Mouse (Mus musculus): Measurements from ENCODE around the gene Gm26727. TPM values are rescaled to one million over a fixed set of nuclear protein-coding genes. Genes with fewer than 3 reads are reported as not detected.
A peak's percentile ranks its signal among the peaks of the same experiment; 100 is the strongest.
"Not testable (repeated sequence)": the region's sequence is repeated elsewhere in the genome, so short reads cannot be mapped to it uniquely, and the experiment has no call there.

Gm26727 gene
- polyA plus RNA-seq (2014; fragmentation: Nextera tagmentation; extraction: Ambion mirVana) = not detected in 2 replicates

DNA sequence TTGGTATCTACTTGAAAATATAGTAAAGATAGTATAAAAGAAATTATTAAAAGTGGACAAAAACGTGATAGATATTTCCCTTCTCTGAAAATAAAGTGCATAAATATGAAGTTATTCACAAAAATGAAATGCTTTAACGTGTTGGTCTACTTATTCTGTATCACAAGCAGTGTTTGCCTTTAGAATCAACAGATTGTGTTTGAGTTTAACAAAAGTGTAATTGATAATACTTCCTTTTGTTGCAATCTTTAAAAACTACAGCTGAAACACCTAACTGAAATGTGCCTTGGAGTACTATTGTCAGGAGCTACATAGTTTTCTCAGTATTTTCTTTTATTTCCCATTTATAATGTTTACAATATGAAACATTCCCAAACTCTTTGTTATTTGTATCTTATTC, at the start of gene Gm26727:
TSS of gene Gm26727 (minus strand) at position 101 of the 400 bp plus-strand sequence.
- 66% methylated on average over 2 of the region's 2 CpGs for WGBS
- no peaks in the 10 kb centered on the region for H3K36me3 ChIP-seq (ENCODE audit: control insufficient read depth, insufficient read depth, low read length)
- H3K9ac ChIP-seq (ENCODE audit: low read depth, low read length) = no peak within 1 kb of the TSS
- no peak within 1 kb of the TSS for H3K27ac ChIP-seq (ENCODE audit: low read depth, low read length)
- no peak within 1 kb of the TSS for H3K4me3 ChIP-seq (ENCODE audit: low read depth, low read length)
- no peak within 1 kb of the TSS for H3K4me2 ChIP-seq (replicated peaks; ENCODE audit: low read depth, low read length)
- H3K27me3 ChIP-seq (ENCODE audit: control insufficient read depth, insufficient read depth, low read length) = no peaks in the 10 kb centered on the region
- ATAC-seq (ENCODE audit: low FRiP score) (no peak), DNase-seq (ENCODE audit: low spot score) (no peak)
- no peaks in the 10 kb centered on the region for H3K9me3 ChIP-seq (ENCODE audit: control insufficient read depth, low read length)
- no peaks in the 10 kb centered on the region for H3K4me1 ChIP-seq (replicated peaks; ENCODE audit: control insufficient read depth, insufficient read depth, low read length)

DNA sequence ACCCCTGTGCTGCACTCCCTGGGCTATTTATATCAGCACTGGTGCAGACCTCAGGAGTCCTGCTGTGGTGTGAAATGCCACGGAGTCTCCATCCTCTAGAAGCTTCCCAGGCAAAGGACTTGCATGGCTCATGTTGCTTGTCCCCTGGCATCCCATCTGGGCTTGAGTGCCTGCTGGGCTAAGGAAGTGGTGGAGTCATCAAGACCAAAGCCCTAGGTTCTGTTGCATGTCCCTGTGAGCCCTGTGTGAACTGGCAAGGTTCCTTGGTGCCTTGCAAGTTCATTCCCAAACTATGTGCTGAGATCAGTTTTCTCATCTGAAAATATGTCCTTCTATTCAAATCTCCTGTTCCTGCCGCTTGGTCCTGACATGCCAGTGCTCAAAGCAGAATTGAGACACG, 48.1 kb upstream of the Gm26727 start:
- no peaks in the 10 kb centered on the region for H3K9me3 ChIP-seq (ENCODE audit: control insufficient read depth, low read length)
- H3K4me2 ChIP-seq (replicated peaks; ENCODE audit: low read depth, low read length) = no peak overlapping the region
- H3K36me3 ChIP-seq (ENCODE audit: control insufficient read depth, insufficient read depth, low read length) = no peaks in the 10 kb centered on the region
- DNase-seq (ENCODE audit: low spot score) (no peak), ATAC-seq (ENCODE audit: low FRiP score) (no peak)
- H3K27ac ChIP-seq (ENCODE audit: low read depth, low read length) = no peak overlapping the region
- H3K9ac ChIP-seq (ENCODE audit: low read depth, low read length) = no peak overlapping the region
- H3K4me1 ChIP-seq (replicated peaks; ENCODE audit: control insufficient read depth, insufficient read depth, low read length) = no peaks in the 10 kb centered on the region
- WGBS = 75% methylated on average over 3 of the region's 3 CpGs
- H3K4me3 ChIP-seq (ENCODE audit: low read depth, low read length) = no peak overlapping the region
- no peaks in the 10 kb centered on the region for H3K27me3 ChIP-seq (ENCODE audit: control insufficient read depth, insufficient read depth, low read length)

DNA sequence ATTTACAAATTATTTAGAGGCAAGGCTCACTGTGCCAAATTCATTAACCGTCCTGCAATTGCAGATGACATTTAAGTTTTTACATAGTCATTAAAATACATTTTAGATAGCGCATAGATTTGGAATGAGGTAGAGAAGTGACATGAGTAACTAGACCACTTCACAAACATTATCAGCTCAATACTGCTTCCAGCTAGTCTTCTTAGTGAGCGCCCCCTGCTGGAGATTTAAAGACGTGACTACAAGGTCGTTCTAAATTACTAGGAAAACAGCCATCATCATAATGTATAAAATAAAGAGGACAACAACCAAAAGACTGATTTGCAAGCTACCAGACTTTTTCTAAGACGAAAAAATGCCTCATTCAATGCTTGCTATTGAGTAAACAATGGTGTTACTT, 44.8 kb upstream of the Gm26727 start:
- H3K4me2 ChIP-seq (replicated peaks; ENCODE audit: low read depth, low read length) = no peak overlapping the region
- H3K36me3 ChIP-seq (ENCODE audit: control insufficient read depth, insufficient read depth, low read length) = no peaks in the 10 kb centered on the region
- 20% methylated on average over 6 of the region's 6 CpGs for WGBS
- H3K27ac ChIP-seq (ENCODE audit: low read depth, low read length) = no peak overlapping the region
- H3K9me3 ChIP-seq (ENCODE audit: control insufficient read depth, low read length) = no peaks in the 10 kb centered on the region
- H3K9ac ChIP-seq (ENCODE audit: low read depth, low read length) = no peak overlapping the region
- H3K27me3 ChIP-seq (ENCODE audit: control insufficient read depth, insufficient read depth, low read length) = no peaks in the 10 kb centered on the region
- no peaks in the 10 kb centered on the region for H3K4me1 ChIP-seq (replicated peaks; ENCODE audit: control insufficient read depth, insufficient read depth, low read length)
- H3K4me3 ChIP-seq (ENCODE audit: low read depth, low read length) = no peak overlapping the region
- DNase-seq (ENCODE audit: low spot score) = peak; percentile 79
- peak; percentile 51; the same call in 1 of the 2 replicates for ATAC-seq (ENCODE audit: low FRiP score)

DNA sequence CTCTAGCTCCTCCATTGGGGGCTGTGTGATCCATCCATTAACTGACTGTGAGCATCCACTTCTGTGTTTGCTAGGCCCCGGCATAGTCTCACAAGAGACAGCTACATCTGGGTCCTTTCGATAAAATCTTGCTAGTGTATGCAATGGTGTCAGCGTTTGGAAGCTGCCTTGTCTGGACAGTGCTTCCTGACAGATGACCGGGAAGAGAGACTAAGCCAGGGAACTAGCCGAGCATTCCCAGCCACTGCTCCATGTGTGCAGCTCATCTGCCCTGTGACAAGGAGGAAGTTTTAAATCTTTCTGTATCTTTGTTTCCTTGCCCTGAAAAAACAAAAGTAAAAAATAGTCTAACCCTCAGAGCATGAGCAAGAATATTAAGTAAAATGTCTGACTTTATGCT, 37.0 kb upstream of the Gm26727 start:
- ATAC-seq (ENCODE audit: low FRiP score) = not testable (repeated sequence)

DNA sequence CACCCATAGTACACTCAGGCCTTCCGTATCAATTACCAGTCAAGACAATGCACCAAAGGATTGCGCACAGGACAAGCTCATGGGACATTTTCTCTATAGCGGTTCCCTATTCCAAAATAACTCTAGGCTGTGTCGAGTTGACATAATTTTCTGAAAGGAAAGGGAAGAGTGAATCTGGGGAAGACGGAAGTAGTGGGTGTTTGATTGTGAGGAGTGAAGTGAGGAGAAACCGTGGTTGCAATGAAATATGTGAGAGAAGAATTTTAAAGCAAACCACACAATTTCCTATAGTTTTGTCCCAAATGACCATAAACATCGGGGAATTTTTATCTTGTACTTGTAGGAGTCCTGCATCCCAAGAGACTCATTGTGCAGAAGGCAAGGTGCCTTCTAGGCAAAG, 34.1 kb upstream of the Gm26727 start:
- Histone ChIP-seq H3K27me3 (ENCODE audit: control insufficient read depth, insufficient read depth, low read length) (no peaks in the 10 kb centered on the region), H3K4me2 (replicated peaks; ENCODE audit: low read depth, low read length) (no peak overlapping the region), H3K27ac (ENCODE audit: low read depth, low read length) (no peak overlapping the region), H3K36me3 (ENCODE audit: control insufficient read depth, insufficient read depth, low read length) (no peaks in the 10 kb centered on the region), H3K4me3 (ENCODE audit: low read depth, low read length) (no peak overlapping the region), H3K9ac (ENCODE audit: low read depth, low read length) (no peak overlapping the region), H3K9me3 (ENCODE audit: control insufficient read depth, low read length) (no peaks in the 10 kb centered on the region), H3K4me1 (replicated peaks; ENCODE audit: control insufficient read depth, insufficient read depth, low read length) (no peaks in the 10 kb centered on the region)
- DNase-seq (ENCODE audit: low spot score) (no peak), ATAC-seq (ENCODE audit: low FRiP score) (no peak)
- 93% methylated on average over 7 of the region's 7 CpGs for WGBS

More for the DNA sequence above, 37.0 kb upstream of the Gm26727 start:
- H3K4me2 ChIP-seq (replicated peaks; ENCODE audit: low read depth, low read length); DNase-seq (ENCODE audit: low spot score); H3K9ac ChIP-seq (ENCODE audit: low read depth, low read length); H3K27me3 ChIP-seq (ENCODE audit: control insufficient read depth, insufficient read depth, low read length); H3K27ac ChIP-seq (ENCODE audit: low read depth, low read length); H3K36me3 ChIP-seq (ENCODE audit: control insufficient read depth, insufficient read depth, low read length); H3K9me3 ChIP-seq (ENCODE audit: control insufficient read depth, low read length); H3K4me3 ChIP-seq (ENCODE audit: low read depth, low read length); H3K4me1 ChIP-seq (replicated peaks; ENCODE audit: control insufficient read depth, insufficient read depth, low read length): not testable (repeated sequence)
- 88% methylated on average over 5 of the region's 5 CpGs for WGBS

DNA sequence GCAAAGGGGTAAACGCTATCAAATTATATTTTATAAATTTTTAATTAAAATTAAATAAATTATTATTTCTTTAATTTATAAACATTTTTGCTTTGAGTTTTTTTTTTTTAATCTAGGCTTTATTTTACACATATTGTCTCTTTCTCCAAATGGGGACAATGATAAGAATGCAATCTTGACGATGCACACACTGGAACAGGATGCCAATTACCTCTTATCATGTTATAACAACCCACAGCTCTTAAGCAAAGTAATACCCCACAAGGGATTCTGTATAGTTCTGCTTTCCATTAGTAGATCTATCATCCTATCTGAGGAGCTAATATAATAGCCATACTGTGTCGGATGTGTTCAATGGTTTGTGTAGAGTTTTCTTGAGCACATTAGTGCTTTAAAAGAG, 27.9 kb upstream of the Gm26727 start:
- no peak for ATAC-seq (ENCODE audit: low FRiP score)
- Histone ChIP-seq H3K36me3 (ENCODE audit: control insufficient read depth, insufficient read depth, low read length) (no peaks in the 10 kb centered on the region), H3K4me3 (ENCODE audit: low read depth, low read length) (no peak overlapping the region), H3K27me3 (ENCODE audit: control insufficient read depth, insufficient read depth, low read length) (no peaks in the 10 kb centered on the region), H3K27ac (ENCODE audit: low read depth, low read length) (no peak overlapping the region), H3K9me3 (ENCODE audit: control insufficient read depth, low read length) (no peaks in the 10 kb centered on the region), H3K4me1 (replicated peaks; ENCODE audit: control insufficient read depth, insufficient read depth, low read length) (no peaks in the 10 kb centered on the region), H3K4me2 (replicated peaks; ENCODE audit: low read depth, low read length) (no peak overlapping the region), H3K9ac (ENCODE audit: low read depth, low read length) (no peak overlapping the region)
- WGBS = 81% methylated on average over 3 of the region's 3 CpGs
- no peak for DNase-seq (ENCODE audit: low spot score)

DNA sequence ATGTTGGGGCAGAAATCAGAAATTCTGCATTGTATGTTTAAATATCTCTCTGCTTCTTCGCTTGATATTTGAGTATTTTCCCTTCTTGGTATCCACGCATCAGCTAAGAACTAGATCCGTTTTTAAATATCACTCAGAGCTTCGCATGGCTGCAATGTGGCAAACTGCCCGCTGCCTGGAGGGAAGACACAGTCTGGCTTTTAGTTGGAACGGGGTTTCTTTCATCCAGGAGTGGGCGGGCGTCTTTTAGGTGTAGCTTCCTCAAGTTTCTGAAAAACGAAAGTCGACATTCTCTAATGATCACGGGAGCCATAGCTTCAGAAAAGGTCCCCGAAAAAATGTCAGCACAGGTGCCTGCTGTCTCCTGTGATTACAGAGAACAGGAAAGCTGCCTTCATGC, 14.2 kb upstream of the Gm26727 start:
- Histone ChIP-seq H3K27me3 (ENCODE audit: control insufficient read depth, insufficient read depth, low read length) (no peaks in the 10 kb centered on the region), H3K4me1 (replicated peaks; ENCODE audit: control insufficient read depth, insufficient read depth, low read length) (no peaks in the 10 kb centered on the region), H3K36me3 (ENCODE audit: control insufficient read depth, insufficient read depth, low read length) (no peaks in the 10 kb centered on the region), H3K4me2 (replicated peaks; ENCODE audit: low read depth, low read length) (no peak overlapping the region), H3K27ac (ENCODE audit: low read depth, low read length) (no peak overlapping the region), H3K9ac (ENCODE audit: low read depth, low read length) (no peak overlapping the region), H3K4me3 (ENCODE audit: low read depth, low read length) (no peak overlapping the region), H3K9me3 (ENCODE audit: control insufficient read depth, low read length) (no peaks in the 10 kb centered on the region)
- no peak for DNase-seq (ENCODE audit: low spot score)
- WGBS = 75% methylated on average over 12 of the region's 12 CpGs
- no peak for ATAC-seq (ENCODE audit: low FRiP score)

DNA sequence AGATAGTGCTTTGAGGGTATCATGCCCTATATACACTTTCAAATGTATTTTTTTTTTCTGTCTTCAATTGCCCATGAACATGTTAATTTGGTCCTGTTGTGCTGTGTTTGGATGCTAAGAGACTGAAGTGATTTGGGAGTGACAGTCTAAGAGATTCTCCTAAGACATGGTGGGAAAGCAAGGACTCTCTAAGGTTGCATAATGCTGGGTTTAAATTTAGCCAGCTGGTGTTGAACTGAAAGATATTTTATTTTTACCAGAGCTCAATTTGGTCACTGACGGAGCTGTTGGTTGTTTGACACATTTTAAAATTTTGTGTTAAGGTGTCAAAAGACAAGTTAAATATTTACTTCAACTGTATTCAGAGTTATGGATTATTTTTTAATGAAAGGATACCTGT, 13.8 kb upstream of the Gm26727 start:
- Histone ChIP-seq H3K36me3 (ENCODE audit: control insufficient read depth, insufficient read depth, low read length) (no peaks in the 10 kb centered on the region), H3K27ac (ENCODE audit: low read depth, low read length) (no peak overlapping the region), H3K4me2 (replicated peaks; ENCODE audit: low read depth, low read length) (no peak overlapping the region), H3K9me3 (ENCODE audit: control insufficient read depth, low read length) (no peaks in the 10 kb centered on the region), H3K4me3 (ENCODE audit: low read depth, low read length) (no peak overlapping the region), H3K9ac (ENCODE audit: low read depth, low read length) (no peak overlapping the region), H3K27me3 (ENCODE audit: control insufficient read depth, insufficient read depth, low read length) (no peaks in the 10 kb centered on the region), H3K4me1 (replicated peaks; ENCODE audit: control insufficient read depth, insufficient read depth, low read length) (no peaks in the 10 kb centered on the region)
- no peak for ATAC-seq (ENCODE audit: low FRiP score)
- no peak for DNase-seq (ENCODE audit: low spot score)
- WGBS = 93% methylated on average over 1 of the region's 1 CpGs

DNA sequence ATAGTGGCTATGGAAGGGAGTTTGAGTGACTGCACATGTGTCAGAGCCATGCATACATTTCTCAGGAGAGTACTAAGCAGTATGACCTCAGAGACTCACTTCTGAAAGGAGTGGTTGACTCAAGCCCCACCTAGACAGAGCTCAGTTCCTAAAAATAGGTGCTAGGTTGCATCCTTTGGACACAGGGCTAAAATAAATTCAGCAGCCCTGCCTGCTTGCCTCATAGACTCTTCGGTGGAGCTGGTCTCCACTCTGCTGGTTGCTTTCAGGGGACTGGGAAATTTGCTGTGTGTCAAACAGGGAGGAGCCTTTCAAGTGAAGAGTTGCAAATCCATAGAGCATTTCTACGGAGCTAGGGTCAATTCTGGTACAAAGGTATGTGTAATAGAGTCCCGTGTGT, 12.8 kb upstream of the Gm26727 start, which contains the start of gene Xirp2:
TSS of gene Xirp2 (plus strand) at position 223 of the 400 bp plus-strand sequence.
- Histone ChIP-seq H3K9ac (ENCODE audit: low read depth, low read length) (no peak within 1 kb of the TSS), H3K27me3 (ENCODE audit: control insufficient read depth, insufficient read depth, low read length) (no peaks in the 10 kb centered on the region), H3K4me3 (ENCODE audit: low read depth, low read length) (no peak within 1 kb of the TSS), H3K27ac (ENCODE audit: low read depth, low read length) (no peak within 1 kb of the TSS), H3K4me1 (replicated peaks; ENCODE audit: control insufficient read depth, insufficient read depth, low read length) (no peaks in the 10 kb centered on the region), H3K36me3 (ENCODE audit: control insufficient read depth, insufficient read depth, low read length) (no peaks in the 10 kb centered on the region), H3K4me2 (replicated peaks; ENCODE audit: low read depth, low read length) (no peak within 1 kb of the TSS), H3K9me3 (ENCODE audit: control insufficient read depth, low read length) (no peaks in the 10 kb centered on the region)
- DNase-seq (ENCODE audit: low spot score) (no peak), ATAC-seq (ENCODE audit: low FRiP score) (no peak)
- WGBS = 78% methylated on average over 3 of the region's 3 CpGs

Data from hindbrain, embryonic 11.5 days (tissue).